Mouse (Mus musculus) liver, embryonic 14.5 days (tissue): Measurements from ENCODE around the gene Nsmce4a. TPM values are rescaled to one million over a fixed set of nuclear protein-coding genes. Genes with fewer than 3 reads are reported as not detected.

ENCODE experiments used
- ATAC-seq: fragments of 200-750 bp; cut with Nextera tagmentation; 2 replicates; pipeline ENCODE4 v1.8.0; 2017; ENCODE audit warnings: moderate number of reproducible peaks, mild to moderate bottlenecking, moderate library complexity; ENCODE audit not compliant: insufficient read depth
- DNase-seq, 3 experiments: peaks; one replicate each; pipeline ENCODE4 v3.0.0-alpha.2; 2012 to 2013; ENCODE audit warnings: low read depth in 3 of 3, low spot score in 3 of 3
- H3K27ac ChIP-seq: fragments of 300-500 bp; sonication (generic); 2 replicates; pipeline ENCODE4 v1.5.1; 2014; ENCODE audit warnings: moderate library complexity, mild to moderate bottlenecking, control low read depth, inconsistent platforms
- H3K27me3 ChIP-seq: fragments of 300-500 bp; sonication (generic); 2 replicates; pipeline ENCODE4 v1.6.1; 2014; ENCODE audit warnings: mild to moderate bottlenecking, low read length, moderate library complexity; ENCODE audit not compliant: control insufficient read depth, insufficient read depth
- H3K36me3 ChIP-seq: fragments of 300-500 bp; sonication (generic); replicated peaks from 2 replicates; pipeline ENCODE4 v1.6.1; 2014; ENCODE audit warnings: low read depth; ENCODE audit not compliant: control insufficient read depth, insufficient read depth
- H3K4me1 ChIP-seq, 2 experiments: fragments of 200-500 bp in 1 of 2; fragments of 300-500 bp in 1 of 2; sonication (generic) in 1 of 2; replicated peaks; 2 replicates each; pipeline ENCODE4 v1.6.1; 2012 to 2014; ENCODE audit warnings: antibody characterized with exemption in 1 of 2, inconsistent platforms in 1 of 2, low read length in 1 of 2; ENCODE audit not compliant: control insufficient read depth in 2 of 2, insufficient read depth in 2 of 2
- H3K4me2 ChIP-seq: fragments of 300-500 bp; sonication (generic); 2 replicates; pipeline ENCODE4 v1.6.1; 2014; ENCODE audit warnings: low read depth, mild to moderate bottlenecking, control low read depth, moderate library complexity
- H3K4me3 ChIP-seq, 2 experiments: fragments of 200-500 bp in 1 of 2; fragments of 300-500 bp in 1 of 2; sonication (generic) in 1 of 2; 2 replicates each; pipeline ENCODE4 v1.5.1; 2012 to 2014; ENCODE audit warnings: low read depth in 2 of 2, low read length in 2 of 2, mild to moderate bottlenecking in 2 of 2, control low read depth in 1 of 2, inconsistent platforms in 1 of 2, moderate library complexity in 1 of 2; ENCODE audit not compliant: insufficient read depth in 1 of 2
- H3K9ac ChIP-seq: fragments of 300-500 bp; sonication (generic); replicated peaks from 2 replicates; pipeline ENCODE4 v1.6.1; 2014; ENCODE audit warnings: mild to moderate bottlenecking, control low read depth, moderate library complexity
- H3K9me3 ChIP-seq: fragments of 300-500 bp; sonication (generic); 2 replicates; pipeline ENCODE4 v1.6.1; 2016; ENCODE audit warnings: low read length, mixed read lengths; ENCODE audit not compliant: control insufficient read depth
- CTCF ChIP-seq: IDR thresholded peaks from 2 replicates; pipeline ENCODE4 v1.5.1; 2016; ENCODE audit warnings: antibody characterized with exemption, low read depth, control low read depth
- EP300 ChIP-seq: IDR thresholded peaks from 2 replicates; pipeline ENCODE4 v1.6.1; 2016; ENCODE audit warnings: antibody characterized with exemption, low read depth
- WGBS: fragments of 180-500 bp; shearing (Covaris S2); extraction: QIAGEN DNeasy Blood & Tissue Kit; methylation state at CpG from one replicate; pipeline ENCODE4 v1.1.7; 2014; ENCODE audit not compliant: insufficient replicate concordance; 5-methylcytosine and 5-hydroxymethylcytosine counted together
- polyA plus RNA-seq, 2 experiments: library from polyadenylated mRNA; depleted of rRNA in 1 of 2; stranded (reverse) in 1 of 2; unstranded in 1 of 2; fragments of >200 nt; fragmentation: Nextera tagmentation in 1 of 2; extraction: Ambion mirVana in 1 of 2; gene quantifications; 2 replicates each; pipeline versions ENCODE4 v1.2.1 to v1.2.3; 2012 to 2014

Gene Nsmce4a
- polyA plus RNA-seq, 2 experiments = 53.2 to 115 TPM

DNA sequence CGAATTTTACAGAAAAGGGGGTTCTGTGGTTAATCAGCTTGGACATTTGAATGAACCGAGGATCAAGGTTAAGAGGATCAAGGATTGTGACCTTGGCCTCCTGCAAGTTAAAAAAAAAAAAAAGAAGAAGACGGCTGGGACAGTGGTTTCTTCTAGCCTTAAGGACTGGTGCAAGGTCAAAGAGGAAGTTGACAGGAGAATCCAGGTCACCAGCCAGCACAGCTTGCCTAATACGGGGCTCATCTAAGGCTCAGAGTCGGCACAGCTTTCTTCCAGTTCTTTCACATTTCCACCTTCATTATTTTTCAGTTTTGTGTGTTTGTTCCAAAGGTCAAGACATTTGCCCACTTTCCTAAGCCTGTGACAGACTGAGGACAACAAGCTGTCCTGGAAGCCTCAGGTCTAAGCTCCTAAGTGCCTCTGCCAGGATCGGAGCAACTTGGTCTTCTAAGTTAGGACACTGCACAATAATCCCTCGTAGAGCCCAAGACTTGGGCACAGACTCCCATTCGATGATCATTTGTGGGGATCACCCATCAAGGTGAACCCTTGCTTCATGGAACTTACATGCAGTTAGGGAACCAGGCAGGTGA lies 18.0 kb upstream of the Nsmce4a start:
- ATAC-seq (no peak), DNase-seq (no peak)
- TF ChIP-seq EP300 (no peak), CTCF (no peak)
- Histone ChIP-seq H3K9me3 (no peaks in the 10 kb centered on the region), H3K36me3 (no peaks in the 10 kb centered on the region), H3K4me1 (no peaks in the 10 kb centered on the region), H3K27me3 (no peaks in the 10 kb centered on the region), H3K4me2 (no peak overlapping the region), H3K9ac (no peak overlapping the region), H3K27ac (no peak overlapping the region), H3K4me3 (no peak overlapping the region)
- WGBS = 43% methylated on average over 8 of the region's 8 CpGs

GRCm38 (mm10) chr7:130590081-130590828 lies 17.3 kb upstream of the Nsmce4a start:
- Histone ChIP-seq H3K27me3 (no peaks in the 10 kb centered on the region), H3K9me3 (no peaks in the 10 kb centered on the region), H3K4me1 (no peaks in the 10 kb centered on the region), H3K4me3 (no peak overlapping the region), H3K27ac (no peak overlapping the region), H3K4me2 (no peak overlapping the region), H3K9ac (no peak overlapping the region), H3K36me3 (no peaks in the 10 kb centered on the region)
- WGBS = 62% methylated on average over 13 of the region's 13 CpGs
- DNase-seq = no peak
- no peak for TF ChIP-seq EP300
- TF ChIP-seq CTCF = no peak
- ATAC-seq = no peak

DNA sequence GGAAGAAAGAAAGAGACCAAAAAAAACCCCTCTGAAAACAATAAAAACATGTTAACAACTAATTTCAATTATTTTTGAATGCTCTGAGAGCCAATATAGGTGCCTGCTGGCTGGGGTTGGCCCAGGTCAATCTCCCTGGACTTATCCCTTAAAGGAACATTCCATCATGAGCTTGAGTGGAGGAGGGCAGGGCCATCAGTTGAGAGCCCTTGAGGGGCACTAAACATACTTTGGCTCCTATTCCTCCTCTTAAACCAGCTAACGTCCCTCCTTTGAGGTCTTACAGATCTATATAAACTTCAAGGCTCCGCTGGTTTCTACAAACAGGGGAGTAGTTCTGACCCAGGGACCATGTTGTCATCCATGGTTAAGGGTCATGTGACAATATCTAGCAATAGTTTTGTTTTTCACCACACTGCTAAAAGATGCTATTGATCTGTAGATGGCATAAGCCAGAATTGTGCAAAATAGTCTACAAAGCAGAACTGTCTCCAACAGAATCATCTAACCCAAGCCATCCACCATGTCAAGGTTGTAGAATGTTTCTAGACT lies 13.7 kb upstream of the Nsmce4a start:
- Histone ChIP-seq H3K36me3 (no peaks in the 10 kb centered on the region), H3K4me1 (no peaks in the 10 kb centered on the region), H3K4me2 (no peak overlapping the region), H3K4me3 (no peak overlapping the region), H3K27me3 (no peaks in the 10 kb centered on the region), H3K9me3 (no peaks in the 10 kb centered on the region), H3K27ac (no peak overlapping the region), H3K9ac (no peak overlapping the region)
- TF ChIP-seq CTCF = no peak
- no peak for TF ChIP-seq EP300
- whole genome bisulfite sequencing = 57% methylated on average over 2 of the region's 2 CpGs
- no peak for ATAC-seq
- no peak for DNase-seq

DNA sequence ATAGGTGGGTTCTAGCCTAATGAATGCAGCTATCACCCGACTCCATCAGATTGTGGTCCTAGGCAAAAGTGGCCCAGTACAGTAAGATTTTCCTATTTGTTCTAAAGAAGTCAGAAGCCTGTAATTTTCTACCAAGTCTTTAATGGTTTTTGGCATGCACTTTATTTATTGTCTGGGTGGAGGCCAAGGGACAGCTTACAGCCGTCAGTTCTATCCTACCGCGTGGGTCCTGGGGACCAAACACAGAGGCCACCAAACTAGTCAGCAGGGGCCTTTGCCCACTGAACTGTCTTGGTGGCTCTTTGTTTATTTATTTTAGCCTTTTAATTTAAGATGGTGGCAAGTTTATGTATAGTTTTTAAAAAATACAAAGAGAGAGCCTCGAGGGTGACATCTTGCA lies 5.7 kb upstream of the Nsmce4a start:
- TF ChIP-seq CTCF (no peak), EP300 (no peak)
- Histone ChIP-seq H3K4me1 (peaks cover 0 to 4% of the 10 kb centered on the region in 2 experiments; a peak in 2 of 4 replicates), H3K27me3 (no peaks in the 10 kb centered on the region), H3K36me3 (no peaks in the 10 kb centered on the region), H3K9ac (no peak overlapping the region), H3K9me3 (no peaks in the 10 kb centered on the region), H3K27ac (no peak overlapping the region), H3K4me3 (no peak overlapping the region), H3K4me2 (no peak overlapping the region)
- DNase-seq = no peak
- no peak for ATAC-seq
- WGBS = 75% methylated on average over 5 of the region's 5 CpGs

- Histone ChIP-seq H3K36me3 (no peaks in the 10 kb centered on the region), H3K9me3 (no peaks in the 10 kb centered on the region), H3K9ac (no peak overlapping the region), H3K27me3 (no peaks in the 10 kb centered on the region), H3K4me3 (no peak overlapping the region), H3K4me2 (no peak overlapping the region), H3K4me1 (peaks cover 0 to 4% of the 10 kb centered on the region in 2 experiments; a peak in 2 of 4 replicates), H3K27ac (no peak overlapping the region)
- no peak for TF ChIP-seq CTCF
- TF ChIP-seq EP300 = no peak
- ATAC-seq (no peak), DNase-seq (no peak)
- 62% methylated on average over 2 of the region's 2 CpGs for WGBS
Observed at GRCm38 (mm10) chr7:130578066-130578465, 5.1 kb upstream of the Nsmce4a start.
